In genomic region chr10:63422736-63422992, GRCm38 (mm10) we compare ENCODE assay signal across 16 mouse cellular contexts. TPM values are rescaled to one million over a fixed set of nuclear protein-coding genes. Genes with fewer than 3 reads are reported as not detected.
DNase-seq lines count a peak whose midpoint lies in the region; ATAC-seq and TF ChIP-seq lines count a peak whose summit lies in the region.
"Had no signal": no experiment of that assay in that cellular context is flagged by ENCODE, and none has a peak within 500 bp of the region (broad histone marks: within the 10 kb centered on the region; RNA-seq: fewer than 3 reads in every experiment).

No protein-coding gene starts in this region.

- no peak overlapping the region for H3K27ac ChIP-seq in heart, postnatal 0 days (ENCODE audit: low read depth)
- no peak overlapping the region for H3K27ac ChIP-seq in heart, embryonic 11.5 days (ENCODE audit: low read depth, low read length)
- H3K27ac ChIP-seq in liver, embryonic 14.5 days = 0 out of 2 replicates have a peak overlapping the region, but pooled peaks have one; percentile 3
- H3K27ac ChIP-seq: heart, embryonic 13.5 days; kidney, embryonic 15.5 days; macrophage had no signal

- no peak for DNase-seq in heart, postnatal 0 days (ENCODE audit: low spot score)
- no peak for DNase-seq in liver, embryonic 14.5 days (ENCODE audit: low read depth in 3 of 3, low spot score in 3 of 3)
- no peak for DNase-seq in liver
- DNase-seq in MEL-GATA-1-ER (ENCODE audit: extremely low read depth, low read depth) = peak; percentile 43
- DNase-seq in retina, embryonic 14.5 days (ENCODE audit: low spot score) = peak; percentile 39
- no peak for DNase-seq in spleen, postnatal 14 days (ENCODE audit: low spot score in 2 of 2)

- TF ChIP-seq CTCF in heart, postnatal 0 days (IDR thresholded peaks at IDR 0.05; ENCODE audit: low read depth) = peak; percentile 51
- no peak for TF ChIP-seq CTCF in liver, embryonic 14.5 days (IDR thresholded peaks at IDR 0.05; ENCODE audit: low read depth)

- no peaks in the 10 kb centered on the region for H3K36me3 ChIP-seq in heart, postnatal 0 days (replicated peaks; ENCODE audit: control insufficient read depth, insufficient read depth, low read length)
- H3K36me3 ChIP-seq in heart, embryonic 11.5 days (ENCODE audit: control insufficient read depth, insufficient read depth, low read length) = no peaks in the 10 kb centered on the region
- H3K36me3 ChIP-seq in liver, embryonic 14.5 days (replicated peaks; ENCODE audit: control insufficient read depth, insufficient read depth, low read depth) = no peaks in the 10 kb centered on the region
- H3K36me3 ChIP-seq: G1E; heart, embryonic 13.5 days; kidney, embryonic 15.5 days had no signal

- no peaks in the 10 kb centered on the region for H3K4me1 ChIP-seq in heart, postnatal 0 days (ENCODE audit: control insufficient read depth, insufficient read depth)
- no peaks in the 10 kb centered on the region for H3K4me1 ChIP-seq in heart, embryonic 11.5 days (ENCODE audit: control insufficient read depth, insufficient read depth, low read length)
- H3K4me1 ChIP-seq in liver, embryonic 14.5 days (replicated peaks; ENCODE audit: control insufficient read depth in 2 of 2, insufficient read depth in 2 of 2, low read length in 1 of 2) = peaks cover 12 to 15% of the 10 kb centered on the region in 2 experiments
- H3K4me1 ChIP-seq: heart, embryonic 13.5 days; kidney, embryonic 15.5 days had no signal

- 83% methylated on average over 5 of the region's 5 CpGs for WGBS in heart, postnatal 0 days
- WGBS in heart, embryonic 11.5 days (ENCODE audit: insufficient replicate concordance) = 85% methylated on average over 5 of the region's 5 CpGs
- WGBS in liver, embryonic 14.5 days (ENCODE audit: insufficient replicate concordance) = 76% methylated on average over 5 of the region's 5 CpGs

- no peak overlapping the region for H3K9ac ChIP-seq in heart, postnatal 0 days (replicated peaks; ENCODE audit: low read depth, low read length)
- H3K9ac ChIP-seq in heart, embryonic 11.5 days (ENCODE audit: low read depth, low read length) = no peak overlapping the region
- H3K9ac ChIP-seq in liver, embryonic 14.5 days (replicated peaks) = no peak overlapping the region
- H3K9ac ChIP-seq: heart, embryonic 13.5 days; kidney, embryonic 15.5 days had no signal

- no peak for ATAC-seq in heart, postnatal 0 days (ENCODE audit: insufficient read depth, low read depth)
- ATAC-seq in heart, embryonic 11.5 days (replicated peaks; ENCODE audit: insufficient number of reproducible peaks, low FRiP score, low TSS enrichment) = no peak
- no peak for ATAC-seq in liver, embryonic 14.5 days (ENCODE audit: insufficient read depth)

- H3K27me3 ChIP-seq in heart, postnatal 0 days (ENCODE audit: control insufficient read depth, insufficient read depth, low read length) = no peaks in the 10 kb centered on the region
- no peaks in the 10 kb centered on the region for H3K27me3 ChIP-seq in heart, embryonic 11.5 days (ENCODE audit: control insufficient read depth, insufficient read depth, low read length)
- H3K27me3 ChIP-seq in liver, embryonic 14.5 days (ENCODE audit: control insufficient read depth, insufficient read depth, low read length) = no peaks in the 10 kb centered on the region
- H3K27me3 ChIP-seq: heart, embryonic 13.5 days; kidney, embryonic 15.5 days had no signal

- TF ChIP-seq EP300 in heart, postnatal 0 days (IDR thresholded peaks at IDR 0.05; ENCODE audit: low read depth) = no peak
- TF ChIP-seq EP300 in liver, embryonic 14.5 days (IDR thresholded peaks at IDR 0.05; ENCODE audit: low read depth) = no peak

- no peak overlapping the region for H3K4me2 ChIP-seq in heart, postnatal 0 days (ENCODE audit: low read depth, low read length)
- no peak overlapping the region for H3K4me2 ChIP-seq in heart, embryonic 11.5 days
- no peak overlapping the region for H3K4me2 ChIP-seq in liver, embryonic 14.5 days (ENCODE audit: low read depth)
- H3K4me2 ChIP-seq: heart, embryonic 13.5 days; kidney, embryonic 15.5 days had no signal

- H3K9me3 ChIP-seq in heart, postnatal 0 days (replicated peaks; ENCODE audit: control insufficient read depth, low read length) = no peaks in the 10 kb centered on the region
- no peaks in the 10 kb centered on the region for H3K9me3 ChIP-seq in heart, embryonic 11.5 days (replicated peaks; ENCODE audit: control insufficient read depth, low read length)
- H3K9me3 ChIP-seq in liver, embryonic 14.5 days (ENCODE audit: control insufficient read depth, low read length) = no peaks in the 10 kb centered on the region
- H3K9me3 ChIP-seq: G1E; heart, embryonic 13.5 days; kidney, embryonic 15.5 days had no signal

- no peak overlapping the region for H3K4me3 ChIP-seq in heart, postnatal 0 days (ENCODE audit: low read depth, low read length)
- H3K4me3 ChIP-seq in heart, embryonic 11.5 days (ENCODE audit: low read depth, low read length) = no peak overlapping the region
- H3K4me3 ChIP-seq in liver, embryonic 14.5 days (ENCODE audit: insufficient read depth in 1 of 2, low read depth in 2 of 2, low read length in 2 of 2) = no peak overlapping the region
- H3K4me3 ChIP-seq: heart, embryonic 13.5 days; kidney, embryonic 15.5 days had no signal

RNA-seq across cellular contexts. Expression of gene Gm7075, which starts 1.1 kb away (rescaled TPM):
- not detected in 2 replicates for total RNA-seq in heart, postnatal 0 days (2014; rRNA removed; ENCODE audit: low replicate concordance)
- polyA plus RNA-seq in heart, postnatal 0 days (2015; fragmentation: Nextera tagmentation; extraction: Ambion mirVana) = not detected in 2 replicates
- polyA plus RNA-seq in heart, embryonic 11.5 days (2014; fragmentation: Nextera tagmentation; extraction: Ambion mirVana) = not detected in 2 replicates
- 0.34 TPM in 1 of 2 replicates, not detected in the other for polyA plus RNA-seq in liver, embryonic 14.5 days (2012; rRNA removed)
- polyA plus RNA-seq in liver, embryonic 14.5 days (2014; fragmentation: Nextera tagmentation; extraction: Ambion mirVana) = not detected in 2 replicates
- total RNA-seq: adrenal gland, postnatal 36 days; G1E; gastrocnemius, adult 8-10 months; layer of hippocampus, adult 18-20 months; left cerebral cortex, postnatal 4 days had no signal
- polyA plus RNA-seq: G1E; heart, embryonic 13.5 days; kidney, embryonic 15.5 days; macrophage; testis, adult 2 months had no signal

RNA-seq across cellular contexts. Expression of gene Ctnna3, which starts 7.2 kb away (rescaled TPM):
- total RNA-seq in heart, postnatal 0 days (2014; rRNA removed; ENCODE audit: low replicate concordance) = 58.4 and 62.6 TPM in 2 replicates
- 18.2 and 18.6 TPM in 2 replicates for polyA plus RNA-seq in heart, postnatal 0 days (2015; fragmentation: Nextera tagmentation; extraction: Ambion mirVana)
- 17.5 and 19.0 TPM in 2 replicates for polyA plus RNA-seq in heart, embryonic 11.5 days (2014; fragmentation: Nextera tagmentation; extraction: Ambion mirVana)
- 0.01 and 0.03 TPM in 2 replicates for polyA plus RNA-seq in liver, embryonic 14.5 days (2012; rRNA removed)
- polyA plus RNA-seq in liver, embryonic 14.5 days (2014; fragmentation: Nextera tagmentation; extraction: Ambion mirVana) = not detected in 2 replicates
- total RNA-seq: G1E had no signal
- polyA plus RNA-seq: G1E, macrophage had no signal

RNA-seq across cellular contexts. Expression of gene Dnajc12, which starts 40.4 kb away (rescaled TPM):
- total RNA-seq in heart, postnatal 0 days (2014; rRNA removed; ENCODE audit: low replicate concordance) = 3.2 and 3.6 TPM in 2 replicates
- polyA plus RNA-seq in heart, postnatal 0 days (2015; fragmentation: Nextera tagmentation; extraction: Ambion mirVana) = 9.5 and 11.0 TPM in 2 replicates
- 8.6 and 9.2 TPM in 2 replicates for polyA plus RNA-seq in heart, embryonic 11.5 days (2014; fragmentation: Nextera tagmentation; extraction: Ambion mirVana)
- polyA plus RNA-seq in liver, embryonic 14.5 days (2012; rRNA removed) = 2.4 and 8.3 TPM in 2 replicates
- polyA plus RNA-seq in liver, embryonic 14.5 days (2014; fragmentation: Nextera tagmentation; extraction: Ambion mirVana) = 16.3 and 20.1 TPM in 2 replicates

RNA-seq across cellular contexts. Expression of gene Sirt1, which starts 41.2 kb away (rescaled TPM):
- total RNA-seq in heart, postnatal 0 days (2014; rRNA removed; ENCODE audit: low replicate concordance) = 10.4 and 10.7 TPM in 2 replicates
- polyA plus RNA-seq in heart, postnatal 0 days (2015; fragmentation: Nextera tagmentation; extraction: Ambion mirVana) = 2.1 and 2.5 TPM in 2 replicates
- 5.6 and 6.0 TPM in 2 replicates for polyA plus RNA-seq in heart, embryonic 11.5 days (2014; fragmentation: Nextera tagmentation; extraction: Ambion mirVana)
- polyA plus RNA-seq in liver, embryonic 14.5 days (2012; rRNA removed) = 5.5 and 8.4 TPM in 2 replicates
- 3.8 and 4.7 TPM in 2 replicates for polyA plus RNA-seq in liver, embryonic 14.5 days (2014; fragmentation: Nextera tagmentation; extraction: Ambion mirVana)

Comparison
In these comparisons a context has a peak if more than half of its experiments do, and no peak if none do; other contexts are left out.
1. DNase-seq: peak in MEL-GATA-1-ER (single experiment) and retina, embryonic 14.5 days (single experiment); none in heart, postnatal 0 days (single experiment), liver, embryonic 14.5 days (0 of 3), liver (single experiment) and spleen, postnatal 14 days (0 of 2).
2. RNA of gene Ctnna3, which starts 7.2 kb away (polyA plus RNA-seq): 17.5 to 19.0 TPM in heart, embryonic 11.5 days and 18.2 to 18.6 TPM in heart, postnatal 0 days; 0.01 to 0.03 TPM in liver, embryonic 14.5 days; every median in the first group is over 10 times any median in the second.